Mouse (Mus musculus) hindbrain, embryonic 11.5 days (tissue): ENCODE results near the gene Peg3. TPM values are rescaled to one million over a fixed set of nuclear protein-coding genes. Genes with fewer than 3 reads are reported as not detected.
"Not testable (repeated sequence)": the region's sequence is repeated elsewhere in the genome, so short reads cannot be mapped to it uniquely, and the experiment has no call there.

Experiments used
- ATAC-seq: fragments of 200-750 bp; cut with Nextera tagmentation; 2 replicates; pipeline ENCODE4 v1.8.0; 2017; ENCODE audit warnings: mild to moderate bottlenecking, moderate TSS enrichment, moderate library complexity; ENCODE audit not compliant: low FRiP score
- DNase-seq: peaks from one replicate; pipeline ENCODE4 v3.0.0-alpha.2; 2015; ENCODE audit warnings: low spot score
- H3K27ac ChIP-seq: fragments of 300-500 bp; sonication (generic); 2 replicates; pipeline ENCODE4 v1.5.1; 2014; ENCODE audit warnings: mild to moderate bottlenecking, low read depth, low read length
- H3K27me3 ChIP-seq: fragments of 300-500 bp; sonication (generic); 2 replicates; pipeline ENCODE4 v1.6.1; 2014; ENCODE audit warnings: mild to moderate bottlenecking, low read length, moderate library complexity, mixed read lengths; ENCODE audit not compliant: control insufficient read depth, insufficient read depth
- H3K36me3 ChIP-seq: fragments of 300-500 bp; sonication (generic); 2 replicates; pipeline ENCODE4 v1.6.1; 2014; ENCODE audit warnings: mild to moderate bottlenecking, low read length, moderate library complexity, mixed read lengths; ENCODE audit not compliant: control insufficient read depth, insufficient read depth
- H3K4me1 ChIP-seq: fragments of 300-500 bp; sonication (generic); replicated peaks from 2 replicates; pipeline ENCODE4 v1.6.1; 2014; ENCODE audit warnings: low read length, mixed read lengths; ENCODE audit not compliant: control insufficient read depth, insufficient read depth
- H3K4me2 ChIP-seq: fragments of 300-500 bp; sonication (generic); replicated peaks from 2 replicates; pipeline ENCODE4 v1.6.1; 2014; ENCODE audit warnings: mild to moderate bottlenecking, low read depth, low read length
- H3K4me3 ChIP-seq: fragments of 300-500 bp; sonication (generic); 2 replicates; pipeline ENCODE4 v1.5.1; 2014; ENCODE audit warnings: low read depth, low read length
- H3K9ac ChIP-seq: fragments of 300-500 bp; sonication (generic); 2 replicates; pipeline ENCODE4 v1.6.1; 2014; ENCODE audit warnings: low read depth, low read length
- H3K9me3 ChIP-seq: fragments of 300-500 bp; sonication (generic); 2 replicates; pipeline ENCODE4 v1.6.1; 2016; ENCODE audit warnings: low read length; ENCODE audit not compliant: control insufficient read depth
- WGBS: fragments of 180-500 bp; shearing (Covaris S2); extraction: QIAGEN DNeasy Blood & Tissue Kit; methylation state at CpG from one replicate; pipeline ENCODE4 v1.1.7; 2014; 5-methylcytosine and 5-hydroxymethylcytosine counted together
- polyA plus RNA-seq: library from polyadenylated mRNA; unstranded; fragments of >200 nt; fragmentation: Nextera tagmentation; extraction: Ambion mirVana; gene quantifications from 2 replicates; pipeline ENCODE4 v1.2.1, GENCODE M21; 2014

Gene Peg3
- polyA plus RNA-seq = 112 and 126 TPM in 2 replicates

- Histone ChIP-seq H3K36me3 (no peaks in the 10 kb centered on the region), H3K9me3 (peaks cover 11% of the 10 kb centered on the region; the same call in 1 of the 2 replicates), H3K27ac (peak within 1 kb of the TSS; percentile 84), H3K27me3 (no peaks in the 10 kb centered on the region), H3K4me3 (peak within 1 kb of the TSS; percentile 55), H3K9ac (peak within 1 kb of the TSS; percentile 58), H3K4me2 (peak within 1 kb of the TSS; percentile 65), H3K4me1 (no peaks in the 10 kb centered on the region)
- peak; percentile 91 for DNase-seq
- peak; percentile 47 for ATAC-seq
- 31% methylated on average over 23 of the region's 24 CpGs for WGBS
Observed at GRCm38 (mm10) chr7:6730241-6730640, at the start of gene Peg3, which contains the start of gene Usp29. Gene Peg3 (minus strand): TSS chr7:6730431. Gene Usp29 (plus strand): TSS chr7:6730578.

- WGBS = 92% methylated on average over 5 of the region's 5 CpGs
Observed at GRCm38 (mm10) chr7:6779172-6779571, 48.9 kb upstream of the Peg3 start.

GRCm38 (mm10) chr7:6777689-6778088 is 47.5 kb upstream of the Peg3 start:
- Histone ChIP-seq H3K4me2 (no peak overlapping the region), H3K27ac (no peak overlapping the region), H3K27me3 (no peaks in the 10 kb centered on the region), H3K9ac (no peak overlapping the region), H3K4me3 (no peak overlapping the region), H3K4me1 (no peaks in the 10 kb centered on the region; the same call in 1 of the 2 replicates), H3K9me3 (no peaks in the 10 kb centered on the region), H3K36me3 (no peaks in the 10 kb centered on the region)
- ATAC-seq = no peak
- no peak for DNase-seq
- 44% methylated on average over 4 of the region's 4 CpGs for WGBS

More at GRCm38 (mm10) chr7:6779172-6779571, 48.9 kb upstream of the Peg3 start:
- Histone ChIP-seq H3K4me1 (no peaks in the 10 kb centered on the region; the same call in 1 of the 2 replicates), H3K9ac (no peak overlapping the region), H3K27ac (no peak overlapping the region), H3K36me3 (no peaks in the 10 kb centered on the region), H3K4me3 (no peak overlapping the region), H3K9me3 (no peaks in the 10 kb centered on the region), H3K4me2 (no peak overlapping the region), H3K27me3 (no peaks in the 10 kb centered on the region)
- no peak for ATAC-seq
- DNase-seq = no peak

- Histone ChIP-seq H3K9ac (no peak overlapping the region), H3K36me3 (no peaks in the 10 kb centered on the region), H3K4me3 (no peak overlapping the region), H3K4me1 (no peaks in the 10 kb centered on the region; the same call in 1 of the 2 replicates), H3K9me3 (no peaks in the 10 kb centered on the region), H3K27ac (no peak overlapping the region), H3K4me2 (no peak overlapping the region), H3K27me3 (no peaks in the 10 kb centered on the region)
- DNase-seq = no peak
- WGBS = 53% methylated on average over 2 of the region's 2 CpGs
- ATAC-seq = no peak
Observed at GRCm38 (mm10) chr7:6777107-6777506, 46.9 kb upstream of the Peg3 start.

GRCm38 (mm10) chr7:6776314-6777059 is 46.3 kb upstream of the Peg3 start:
- DNase-seq (no peak), ATAC-seq (no peak)
- Histone ChIP-seq H3K27ac (no peak overlapping the region), H3K9ac (no peak overlapping the region), H3K36me3 (no peaks in the 10 kb centered on the region), H3K9me3 (no peaks in the 10 kb centered on the region), H3K4me1 (no peaks in the 10 kb centered on the region; the same call in 1 of the 2 replicates), H3K4me2 (no peak overlapping the region), H3K4me3 (no peak overlapping the region), H3K27me3 (no peaks in the 10 kb centered on the region)
- 89% methylated on average over 10 of the region's 10 CpGs for WGBS

- H3K27me3 ChIP-seq, H3K4me3 ChIP-seq, H3K4me2 ChIP-seq, H3K27ac ChIP-seq, H3K36me3 ChIP-seq, H3K4me1 ChIP-seq, H3K9ac ChIP-seq, DNase-seq, H3K9me3 ChIP-seq: not testable (repeated sequence)
- 0 out of 2 replicates have a peak, but pooled peaks have one; percentile 13 for ATAC-seq
- 60% methylated on average over 11 of the region's 11 CpGs for WGBS
Observed at GRCm38 (mm10) chr7:6773865-6774413, 43.7 kb upstream of the Peg3 start.

GRCm38 (mm10) chr7:6770286-6770685 is 40.1 kb upstream of the Peg3 start:
- Histone ChIP-seq H3K27ac (no peak overlapping the region), H3K4me1 (no peaks in the 10 kb centered on the region), H3K27me3 (no peaks in the 10 kb centered on the region), H3K4me3 (no peak overlapping the region), H3K9me3 (no peaks in the 10 kb centered on the region), H3K9ac (no peak overlapping the region), H3K36me3 (no peaks in the 10 kb centered on the region), H3K4me2 (no peak overlapping the region)
- WGBS = 2% methylated on average over 8 of the region's 8 CpGs
- peak; percentile 70 for ATAC-seq
- peak; percentile 46 for DNase-seq

GRCm38 (mm10) chr7:6765240-6765639 is 35.0 kb upstream of the Peg3 start:
- WGBS = 64% methylated on average over 5 of the region's 5 CpGs
- ATAC-seq (no peak), DNase-seq (no peak)
- H3K9ac ChIP-seq = no peak overlapping the region
- no peak overlapping the region for H3K4me2 ChIP-seq
- no peaks in the 10 kb centered on the region for H3K27me3 ChIP-seq
- no peak overlapping the region for H3K27ac ChIP-seq
- no peak overlapping the region for H3K4me3 ChIP-seq
- H3K4me1 ChIP-seq = no peaks in the 10 kb centered on the region
- H3K36me3 ChIP-seq = no peaks in the 10 kb centered on the region
- H3K9me3 ChIP-seq = no peaks in the 10 kb centered on the region

- Histone ChIP-seq H3K9ac (no peak overlapping the region), H3K36me3 (no peaks in the 10 kb centered on the region), H3K4me2 (no peak overlapping the region), H3K27me3 (no peaks in the 10 kb centered on the region), H3K27ac (no peak overlapping the region), H3K4me3 (no peak overlapping the region), H3K4me1 (no peaks in the 10 kb centered on the region), H3K9me3 (no peaks in the 10 kb centered on the region)
- 14% methylated on average over 6 of the region's 6 CpGs for WGBS
- no peak for DNase-seq
- no peak for ATAC-seq
Observed at GRCm38 (mm10) chr7:6760170-6760569, 29.9 kb upstream of the Peg3 start.
